Mouse (Mus musculus): ENCODE measurements around the gene Slc25a42. TPM values are rescaled to one million over a fixed set of nuclear protein-coding genes. Genes with fewer than 3 reads are reported as not detected.

The Slc25a42 gene
- total RNA-seq, 2 experiments from 2014 or later: 0.29 to 1.4 TPM

Other genes starting within 250 kb of the Slc25a42 start
- gene Gatad2a, start 215.9 kb downstream of the Slc25a42 start, total RNA-seq (2015): 50.1 and 62.0 TPM in 2 replicates
- 62.5 and 64.7 TPM in 2 replicates for gene Gatad2a, start 215.9 kb downstream of the Slc25a42 start, total RNA-seq (2017)
- gene Mau2, start 169.6 kb downstream of the Slc25a42 start, total RNA-seq (2015): 28.1 and 28.4 TPM in 2 replicates
- 28.1 and 33.8 TPM in 2 replicates for gene Mau2, start 169.6 kb downstream of the Slc25a42 start, total RNA-seq (2017)
- 11.6 and 15.0 TPM in 2 replicates for gene Sugp1, start 169.5 kb downstream of the Slc25a42 start, total RNA-seq (2015)
- 17.3 and 24.1 TPM in 2 replicates for gene Sugp1, start 169.5 kb downstream of the Slc25a42 start, total RNA-seq (2017)
- gene Tm6sf2, start 139.4 kb downstream of the Slc25a42 start, total RNA-seq (2015): not detected in 2 replicates
- not detected in 2 replicates for gene Tm6sf2, start 139.4 kb downstream of the Slc25a42 start, total RNA-seq (2017)
- not detected in 2 replicates for gene Hapln4, start 128.8 kb downstream of the Slc25a42 start, total RNA-seq (2015)
- gene Hapln4, start 128.8 kb downstream of the Slc25a42 start, total RNA-seq (2017): not detected in 2 replicates
- not detected in 2 replicates for gene Ncan, start 91.4 kb downstream of the Slc25a42 start, total RNA-seq (2015)
- gene Ncan, start 91.4 kb downstream of the Slc25a42 start, total RNA-seq (2017): not detected in 2 replicates
- gene Nr2c2ap, start 81.0 kb downstream of the Slc25a42 start, total RNA-seq (2015): 19.5 and 25.6 TPM in 2 replicates
- 4.7 and 7.1 TPM in 2 replicates for gene Nr2c2ap, start 81.0 kb downstream of the Slc25a42 start, total RNA-seq (2017)
- gene Rfxank, start 73.2 kb downstream of the Slc25a42 start, total RNA-seq (2015): 13.6 and 16.3 TPM in 2 replicates
- gene Rfxank, start 73.2 kb downstream of the Slc25a42 start, total RNA-seq (2017): 12.5 and 14.5 TPM in 2 replicates
- gene Borcs8, start 72.8 kb downstream of the Slc25a42 start, total RNA-seq (2015): 35.3 and 51.3 TPM in 2 replicates
- 32.2 and 35.8 TPM in 2 replicates for gene Borcs8, start 72.8 kb downstream of the Slc25a42 start, total RNA-seq (2017)
- gene Mef2b, start 72.6 kb downstream of the Slc25a42 start, total RNA-seq (2015): 0.39 TPM in 1 of 2 replicates, not detected in the other
- gene Mef2b, start 72.6 kb downstream of the Slc25a42 start, total RNA-seq (2017): not detected in 2 replicates
- gene Tmem161a, start 39.9 kb downstream of the Slc25a42 start, total RNA-seq (2015): 7.4 and 7.8 TPM in 2 replicates
- gene Tmem161a, start 39.9 kb downstream of the Slc25a42 start, total RNA-seq (2017): 3.9 and 8.5 TPM in 2 replicates
- 24.1 and 27.9 TPM in 2 replicates for gene Sugp2, start 21.9 kb upstream of the Slc25a42 start, total RNA-seq (2015)
- 19.5 and 23.1 TPM in 2 replicates for gene Sugp2, start 21.9 kb upstream of the Slc25a42 start, total RNA-seq (2017)
- 4.4 and 4.5 TPM in 2 replicates for gene Armc6, start 22.2 kb upstream of the Slc25a42 start, total RNA-seq (2015)
- 2.6 and 5.6 TPM in 2 replicates for gene Armc6, start 22.2 kb upstream of the Slc25a42 start, total RNA-seq (2017)
- gene Homer3, start 70.5 kb upstream of the Slc25a42 start, total RNA-seq (2015): 1.6 and 3.5 TPM in 2 replicates
- 2.9 and 8.0 TPM in 2 replicates for gene Homer3, start 70.5 kb upstream of the Slc25a42 start, total RNA-seq (2017)
- gene Ddx49, start 90.2 kb upstream of the Slc25a42 start, total RNA-seq (2015): 17.9 and 19.9 TPM in 2 replicates
- gene Ddx49, start 90.2 kb upstream of the Slc25a42 start, total RNA-seq (2017): 53.6 and 81.7 TPM in 2 replicates
- gene Cope, start 90.2 kb upstream of the Slc25a42 start, total RNA-seq (2015): 163 and 178 TPM in 2 replicates
- 89.1 and 96.1 TPM in 2 replicates for gene Cope, start 90.2 kb upstream of the Slc25a42 start, total RNA-seq (2017)
- not detected in 2 replicates for gene Cers1, start 103.5 kb upstream of the Slc25a42 start, total RNA-seq (2015)
- not detected in 2 replicates for gene Cers1, start 103.5 kb upstream of the Slc25a42 start, total RNA-seq (2017)
- not detected in 2 replicates for gene Gdf1, start 117.5 kb upstream of the Slc25a42 start, total RNA-seq (2015)
- not detected in 2 replicates for gene Gdf1, start 117.5 kb upstream of the Slc25a42 start, total RNA-seq (2017)
- 10.9 and 11.7 TPM in 2 replicates for gene Upf1, start 141.0 kb upstream of the Slc25a42 start, total RNA-seq (2015)
- gene Upf1, start 141.0 kb upstream of the Slc25a42 start, total RNA-seq (2017): 24.4 and 30.7 TPM in 2 replicates
- not detected in 2 replicates for gene Comp, start 161.3 kb upstream of the Slc25a42 start, total RNA-seq (2015)
- 0.12 TPM in 1 of 2 replicates, not detected in the other for gene Comp, start 161.3 kb upstream of the Slc25a42 start, total RNA-seq (2017)
- gene Crtc1, start 227.3 kb upstream of the Slc25a42 start, total RNA-seq (2015): 2.7 and 3.9 TPM in 2 replicates
- gene Crtc1, start 227.3 kb upstream of the Slc25a42 start, total RNA-seq (2017): 2.2 TPM in 2 replicates

Measured in megakaryocyte, adult 5-6 weeks (primary cell).